Mouse (Mus musculus): ENCODE data around the gene Kdm5a. TPM values are rescaled to one million over a fixed set of nuclear protein-coding genes. Genes with fewer than 3 reads are reported as not detected.

Kdm5a gene
- total and polyA plus RNA-seq, 3 experiments = 3.4 to 28.8 (median 27.6) TPM

GRCm38 (mm10) chr6:120362124-120362523 is 1.8 kb upstream of the Kdm5a start:
- H3K27ac ChIP-seq = no peak overlapping the region
- no peak for DNase-seq
- TF ChIP-seq POLR2A (IDR thresholded peaks at IDR 0.05; ENCODE audit: insufficient read depth, low read depth, low read length) = no peak
- TF ChIP-seq EP300 (IDR thresholded peaks at IDR 0.05; ENCODE audit: insufficient read depth, low read depth, low read length) = no peak
- no peak for TF ChIP-seq CTCF (IDR thresholded peaks at IDR 0.05)
- H3K4me3 ChIP-seq = no peak overlapping the region
- intact Hi-C loops (cut with DNase I) = no loop called here
- no peaks in the 10 kb centered on the region for H3K27me3 ChIP-seq (ENCODE audit: control insufficient read depth, insufficient read depth, low read length)
- H3K4me1 ChIP-seq (ENCODE audit: control insufficient read depth, insufficient read depth, low read length) = peaks cover 4% of the 10 kb centered on the region
- 97% methylated on average over 2 of the region's 2 CpGs for WGBS
- no peak overlapping the region for H3K9ac ChIP-seq (ENCODE audit: low read depth, low read length)
- H3K79me2 ChIP-seq (replicated peaks; ENCODE audit: control insufficient read depth, insufficient read depth, low read length) = no peaks in the 10 kb centered on the region
- peaks cover 13% of the 10 kb centered on the region for H3K36me3 ChIP-seq (ENCODE audit: control insufficient read depth, insufficient read depth, low read length)

GRCm38 (mm10) chr6:120362774-120363687 is 893 bp upstream of the Kdm5a start:
- Histone ChIP-seq H3K4me1 (ENCODE audit: control insufficient read depth, insufficient read depth, low read length) (peaks cover 4% of the 10 kb centered on the region), H3K4me3 (peak overlapping the region; percentile 96), H3K79me2 (replicated peaks; ENCODE audit: control insufficient read depth, insufficient read depth, low read length) (no peaks in the 10 kb centered on the region), H3K27me3 (ENCODE audit: control insufficient read depth, insufficient read depth, low read length) (no peaks in the 10 kb centered on the region), H3K9ac (ENCODE audit: low read depth, low read length) (peak overlapping the region; percentile 71), H3K36me3 (ENCODE audit: control insufficient read depth, insufficient read depth, low read length) (peaks cover 13% of the 10 kb centered on the region), H3K27ac (peak overlapping the region; percentile 92)
- intact Hi-C loops (cut with DNase I) = no loop called here
- no peak for DNase-seq
- WGBS = 17% methylated on average over 15 of the region's 15 CpGs
- no peak for TF ChIP-seq CTCF (IDR thresholded peaks at IDR 0.05)
- no peak for TF ChIP-seq POLR2A (IDR thresholded peaks at IDR 0.05; ENCODE audit: insufficient read depth, low read depth, low read length)
- TF ChIP-seq EP300 (IDR thresholded peaks at IDR 0.05; ENCODE audit: insufficient read depth, low read depth, low read length) = no peak

GRCm38 (mm10) chr6:120364523-120364905 is 590 bp downstream of the Kdm5a start:
- H3K4me1 ChIP-seq (ENCODE audit: control insufficient read depth, insufficient read depth, low read length) = peaks cover 4% of the 10 kb centered on the region
- peak overlapping the region; percentile 92 for H3K27ac ChIP-seq
- peaks cover 13% of the 10 kb centered on the region for H3K36me3 ChIP-seq (ENCODE audit: control insufficient read depth, insufficient read depth, low read length)
- no peaks in the 10 kb centered on the region for H3K27me3 ChIP-seq (ENCODE audit: control insufficient read depth, insufficient read depth, low read length)
- peak overlapping the region; percentile 96 for H3K4me3 ChIP-seq
- no peak for DNase-seq
- TF ChIP-seq POLR2A (IDR thresholded peaks at IDR 0.05; ENCODE audit: insufficient read depth, low read depth, low read length) (no peak), EP300 (IDR thresholded peaks at IDR 0.05; ENCODE audit: insufficient read depth, low read depth, low read length) (no peak), CTCF (IDR thresholded peaks at IDR 0.05) (no peak)
- intact Hi-C loops (cut with DNase I) = no loop called here
- H3K9ac ChIP-seq (ENCODE audit: low read depth, low read length) = peak overlapping the region; percentile 80
- no peaks in the 10 kb centered on the region for H3K79me2 ChIP-seq (replicated peaks; ENCODE audit: control insufficient read depth, insufficient read depth, low read length)
- WGBS = under 1% methylated on average over 31 of the region's 31 CpGs

GRCm38 (mm10) chr6:120365051-120365450 is 1.1 kb downstream of the Kdm5a start:
- H3K27ac ChIP-seq = no peak overlapping the region
- intact Hi-C loops (cut with DNase I) = no loop called here
- peak overlapping the region; percentile 96 for H3K4me3 ChIP-seq
- no peak for DNase-seq
- H3K9ac ChIP-seq (ENCODE audit: low read depth, low read length) = peak overlapping the region; percentile 80
- no peaks in the 10 kb centered on the region for H3K79me2 ChIP-seq (replicated peaks; ENCODE audit: control insufficient read depth, insufficient read depth, low read length)
- TF ChIP-seq EP300 (IDR thresholded peaks at IDR 0.05; ENCODE audit: insufficient read depth, low read depth, low read length) (no peak), POLR2A (IDR thresholded peaks at IDR 0.05; ENCODE audit: insufficient read depth, low read depth, low read length) (no peak), CTCF (IDR thresholded peaks at IDR 0.05) (no peak)
- WGBS = under 1% methylated on average over 15 of the region's 15 CpGs
- H3K36me3 ChIP-seq (ENCODE audit: control insufficient read depth, insufficient read depth, low read length) = peaks cover 13% of the 10 kb centered on the region
- no peaks in the 10 kb centered on the region for H3K27me3 ChIP-seq (ENCODE audit: control insufficient read depth, insufficient read depth, low read length)
- H3K4me1 ChIP-seq (ENCODE audit: control insufficient read depth, insufficient read depth, low read length) = peaks cover 4% of the 10 kb centered on the region

GRCm38 (mm10) chr6:120376736-120377135 is 12.8 kb downstream of the Kdm5a start:
- TF ChIP-seq POLR2A (IDR thresholded peaks at IDR 0.05; ENCODE audit: insufficient read depth, low read depth, low read length) (no peak), EP300 (IDR thresholded peaks at IDR 0.05; ENCODE audit: insufficient read depth, low read depth, low read length) (no peak), CTCF (IDR thresholded peaks at IDR 0.05) (no peak)
- WGBS = 57% methylated on average over 2 of the region's 2 CpGs
- intact Hi-C loops (cut with DNase I) = no loop called here
- Histone ChIP-seq H3K9ac (ENCODE audit: low read depth, low read length) (no peak overlapping the region), H3K4me3 (no peak overlapping the region), H3K79me2 (replicated peaks; ENCODE audit: control insufficient read depth, insufficient read depth, low read length) (no peaks in the 10 kb centered on the region), H3K27ac (no peak overlapping the region), H3K27me3 (ENCODE audit: control insufficient read depth, insufficient read depth, low read length) (no peaks in the 10 kb centered on the region), H3K36me3 (ENCODE audit: control insufficient read depth, insufficient read depth, low read length) (peaks cover 16% of the 10 kb centered on the region), H3K4me1 (ENCODE audit: control insufficient read depth, insufficient read depth, low read length) (no peaks in the 10 kb centered on the region)
- DNase-seq = no peak

GRCm38 (mm10) chr6:120390054-120390453 is 26.1 kb downstream of the Kdm5a start:
- Histone ChIP-seq H3K9ac (ENCODE audit: low read depth, low read length) (no peak overlapping the region), H3K27ac (no peak overlapping the region), H3K27me3 (ENCODE audit: control insufficient read depth, insufficient read depth, low read length) (no peaks in the 10 kb centered on the region), H3K4me1 (ENCODE audit: control insufficient read depth, insufficient read depth, low read length) (no peaks in the 10 kb centered on the region), H3K36me3 (ENCODE audit: control insufficient read depth, insufficient read depth, low read length) (peaks cover 9% of the 10 kb centered on the region), H3K4me3 (no peak overlapping the region), H3K79me2 (replicated peaks; ENCODE audit: control insufficient read depth, insufficient read depth, low read length) (no peaks in the 10 kb centered on the region)
- WGBS = 80% methylated on average over 3 of the region's 3 CpGs
- intact Hi-C loops (cut with DNase I) = no loop called here
- DNase-seq = no peak
- TF ChIP-seq CTCF (IDR thresholded peaks at IDR 0.05) (no peak), POLR2A (IDR thresholded peaks at IDR 0.05; ENCODE audit: insufficient read depth, low read depth, low read length) (no peak)
